Mouse (Mus musculus) frontal cortex, postnatal 36 days (tissue): ENCODE measurements at regions not wholly inside any gene's neighbourhood (a gene's known extent, or its start where the extent isn't known, plus 50 kb on each side); places are given as distances from the start of the nearest gene placed in this dataset.

Experiments
- DNase-seq, 2 experiments: peaks; one replicate each; pipeline ENCODE4 v3.0.0; 2022; ENCODE audit warnings: low spot score in 2 of 2

DNA sequence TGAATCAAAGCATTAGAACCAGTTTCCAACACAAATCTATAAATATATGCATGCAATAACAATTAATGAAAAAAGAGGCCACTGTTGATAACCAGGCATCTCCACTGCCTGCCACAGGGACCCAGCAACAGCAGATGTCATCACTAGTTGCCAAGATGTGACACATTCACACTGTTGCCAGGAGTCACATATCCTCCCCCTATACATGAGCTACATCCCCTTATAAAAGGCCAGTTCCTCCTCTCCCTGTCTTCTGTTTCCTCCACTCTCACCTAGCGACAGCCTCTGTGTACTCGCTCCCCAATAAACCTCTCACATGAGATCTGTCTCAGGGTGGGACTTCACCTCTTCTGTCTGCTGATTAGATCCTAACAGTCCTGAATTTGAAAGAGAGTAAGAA, 211.4 kb downstream of the Mreg start:
- no peak for DNase-seq

DNA sequence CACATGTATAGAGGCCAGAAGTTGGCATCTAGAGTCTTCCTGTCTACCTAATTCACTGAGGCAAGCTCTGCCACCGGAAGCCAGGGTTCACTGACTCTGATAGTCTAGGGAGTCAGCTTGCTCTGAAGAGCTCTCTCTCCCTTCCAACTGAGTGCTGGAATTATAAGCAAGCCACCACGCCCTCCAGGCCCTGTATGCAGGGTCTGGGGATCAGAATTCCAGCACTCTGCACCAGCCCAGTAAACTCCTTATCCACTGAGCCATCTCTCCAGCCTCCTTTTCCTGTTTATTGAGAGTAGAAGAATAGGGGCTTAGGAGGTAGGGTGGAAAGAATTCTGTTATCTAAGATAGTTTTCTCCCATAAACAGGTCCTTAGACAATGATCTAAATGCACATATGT, 215.3 kb downstream of the Mreg start:
- no peak for DNase-seq

DNA sequence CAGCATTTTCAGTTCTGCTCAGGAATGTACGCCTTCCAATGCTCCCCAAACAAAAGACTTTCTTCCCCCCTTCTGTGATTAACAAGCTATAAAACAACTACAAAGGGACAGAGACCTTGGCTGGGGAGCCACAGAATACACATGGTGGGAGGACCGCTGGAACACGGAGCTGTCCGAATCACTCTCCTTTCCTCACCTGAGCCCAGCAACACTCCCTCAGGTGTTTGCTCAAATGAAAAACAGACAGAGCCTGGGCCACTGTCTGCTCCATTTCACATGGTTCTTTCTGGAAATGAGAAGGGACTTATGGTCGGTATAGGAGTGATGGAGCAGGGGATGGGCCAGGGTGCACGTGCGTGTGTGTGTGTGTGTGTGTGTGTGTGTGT, 215.9 kb downstream of the Mreg start:
- no peak for DNase-seq

DNA sequence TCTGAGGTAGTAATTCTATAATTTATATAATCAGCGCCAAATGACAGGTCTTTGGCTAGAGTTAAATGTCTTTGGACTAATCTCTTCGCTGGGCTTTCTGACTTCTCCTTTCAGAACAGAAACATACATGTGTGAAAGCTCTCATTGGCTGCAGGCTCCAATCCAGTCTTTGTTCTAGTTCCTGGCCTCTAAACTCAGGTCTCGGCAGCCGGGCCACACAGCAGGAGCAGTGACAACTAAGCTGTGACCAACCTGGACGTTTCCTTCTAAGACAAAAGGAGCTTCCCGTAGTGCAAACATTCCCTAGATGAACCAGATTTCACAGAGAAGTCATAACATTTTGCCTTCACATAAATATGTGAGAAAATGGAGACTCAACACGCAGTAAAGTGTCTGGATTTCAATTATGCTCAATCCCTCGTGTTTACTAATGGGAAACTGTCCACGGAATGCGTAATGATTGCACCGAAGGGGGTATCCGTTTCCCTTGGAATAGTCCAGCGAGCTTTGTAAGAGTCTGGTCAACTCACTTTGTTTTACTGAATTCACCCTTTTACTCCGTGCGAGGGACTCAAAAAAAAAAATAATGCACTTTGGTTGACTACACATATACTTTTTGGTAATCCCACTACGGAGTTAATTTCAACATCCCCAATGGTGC, 216.4 kb downstream of the Mreg start:
- DNase-seq, result no peak

DNA sequence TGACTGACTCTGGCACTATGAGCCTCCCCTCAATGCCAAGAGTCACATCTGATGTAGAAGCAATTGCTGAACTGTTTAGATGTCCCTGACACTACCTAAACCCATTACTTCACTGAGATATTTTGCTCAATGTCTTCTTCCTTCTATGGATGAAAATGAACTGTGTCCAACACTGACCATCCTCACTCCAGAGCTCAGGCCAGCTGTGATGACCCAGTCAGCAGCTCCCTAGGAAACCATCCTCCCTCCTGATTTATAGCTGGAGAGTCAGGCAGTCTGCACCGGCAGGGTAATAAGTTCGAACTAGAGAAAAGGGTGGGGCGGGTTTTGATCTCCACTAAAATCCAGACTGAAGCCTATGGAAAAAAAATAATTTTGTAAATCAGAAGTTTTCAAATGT, 221.2 kb downstream of the Mreg start:
- no peak for DNase-seq

DNA sequence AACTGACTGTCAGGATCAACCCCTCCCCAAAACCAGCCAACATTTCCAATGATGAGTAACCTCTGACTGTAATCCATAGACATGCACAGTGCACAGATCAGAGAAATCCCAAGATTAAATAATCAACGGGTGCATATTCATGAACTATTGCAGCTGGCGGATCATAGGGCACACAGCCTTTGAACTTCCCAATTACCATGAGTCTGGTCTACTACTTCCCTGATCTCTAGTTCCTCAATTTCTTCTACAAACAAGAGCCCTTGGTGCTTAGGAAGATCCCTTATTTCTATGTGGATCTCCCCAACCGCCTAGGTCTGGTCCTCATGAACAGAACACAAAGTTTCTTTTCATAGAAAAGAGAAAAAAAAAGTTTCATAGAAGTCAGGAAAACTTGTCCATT, 224.0 kb downstream of the Mreg start:
- no peak for DNase-seq

DNA sequence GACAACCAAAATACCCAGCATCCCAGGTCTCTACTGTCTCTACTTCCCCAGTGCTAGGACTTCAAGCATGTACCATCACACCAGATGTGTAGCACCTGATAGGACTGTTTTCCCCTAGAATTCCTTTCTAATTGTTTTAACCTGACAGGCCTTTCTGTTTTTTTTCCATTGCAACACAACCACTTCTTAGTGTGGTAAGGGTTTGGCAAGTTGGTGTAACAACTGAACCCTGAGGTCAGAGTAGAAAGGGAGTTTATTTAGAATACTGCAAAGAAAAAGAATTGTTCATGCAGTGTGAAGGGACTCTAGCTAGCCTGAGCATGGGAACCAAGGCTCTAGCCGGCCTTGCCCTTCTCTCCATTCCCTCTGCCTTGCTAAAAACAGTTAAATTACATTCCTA, 226.1 kb downstream of the Mreg start:
- no peak for DNase-seq

DNA sequence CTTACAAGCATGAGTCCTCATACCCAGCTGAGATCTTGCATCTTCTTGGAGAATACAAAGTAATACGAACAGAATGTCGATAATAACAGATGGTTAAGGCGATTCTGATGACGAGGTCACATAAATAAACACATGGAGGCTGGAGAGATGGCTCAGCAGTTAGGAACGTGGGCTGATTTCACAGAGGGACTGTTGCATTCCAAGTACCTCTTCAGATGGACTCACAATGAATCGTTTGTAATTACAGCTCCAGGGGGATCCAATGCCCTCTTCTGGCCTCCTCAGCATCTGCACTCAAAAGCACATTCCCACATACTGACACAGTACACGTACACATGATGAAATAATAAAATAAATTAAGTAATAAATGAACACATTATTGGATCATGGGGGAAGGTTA, 228.3 kb downstream of the Mreg start:
- DNase-seq, result no peak

DNA sequence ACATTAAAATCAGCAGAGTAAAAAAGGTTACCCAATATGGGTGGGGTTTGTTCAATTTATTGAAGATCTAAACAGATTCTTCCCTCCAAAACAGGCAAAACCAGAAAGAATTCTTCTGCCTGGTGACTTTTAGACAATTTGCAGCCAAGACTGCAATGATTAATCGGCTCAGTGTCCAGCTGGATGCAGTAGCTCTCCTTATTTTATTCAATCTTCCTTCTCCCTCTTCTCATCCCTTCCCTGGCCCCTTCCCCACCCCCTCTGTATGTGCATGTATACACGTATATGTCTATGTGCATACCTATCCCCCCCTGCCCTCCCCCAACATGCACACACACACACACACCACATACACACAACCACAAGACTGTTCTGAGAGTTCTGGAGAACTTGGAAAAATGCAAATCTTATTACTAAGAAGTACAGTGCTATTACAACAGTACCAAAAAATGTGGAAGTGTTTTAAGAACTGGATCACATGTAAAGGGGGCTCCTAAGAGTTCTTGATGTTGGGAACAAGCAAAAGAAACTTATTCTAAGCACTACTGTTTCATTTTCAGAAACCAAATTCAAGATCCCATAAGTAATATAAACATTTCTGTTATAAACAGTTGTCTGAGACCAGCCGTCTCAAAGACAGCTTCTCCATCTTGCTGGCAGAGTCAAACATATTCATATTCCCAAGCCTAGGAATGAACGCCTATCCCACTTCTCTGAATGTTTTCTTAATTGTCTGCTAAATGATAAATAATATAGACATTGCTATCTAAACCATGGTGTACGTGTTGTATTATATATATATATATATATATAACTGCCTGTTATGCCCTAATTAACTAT, 229.5 kb downstream of the Mreg start:
- DNase-seq, result no peak

DNA sequence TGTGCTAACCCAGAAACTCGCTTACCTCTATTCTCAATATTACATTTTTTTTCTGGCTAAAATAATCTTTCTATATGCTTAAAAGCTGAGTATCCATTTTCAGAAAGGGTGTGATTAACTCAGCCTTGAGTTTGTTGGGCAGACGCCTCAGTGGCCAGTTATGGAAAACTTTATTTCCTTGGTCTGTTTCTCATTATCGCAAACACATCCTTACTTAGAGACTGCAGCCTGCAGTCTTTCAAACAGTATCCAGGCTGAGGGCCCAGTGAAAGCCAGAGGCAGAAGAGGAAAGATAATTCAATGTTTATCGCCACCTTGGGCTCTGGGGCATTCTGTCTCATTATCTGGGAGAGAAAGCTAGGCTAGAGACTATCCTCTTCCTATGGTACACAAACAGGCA, 231.5 kb downstream of the Mreg start:
- DNase-seq, result no peak

DNA sequence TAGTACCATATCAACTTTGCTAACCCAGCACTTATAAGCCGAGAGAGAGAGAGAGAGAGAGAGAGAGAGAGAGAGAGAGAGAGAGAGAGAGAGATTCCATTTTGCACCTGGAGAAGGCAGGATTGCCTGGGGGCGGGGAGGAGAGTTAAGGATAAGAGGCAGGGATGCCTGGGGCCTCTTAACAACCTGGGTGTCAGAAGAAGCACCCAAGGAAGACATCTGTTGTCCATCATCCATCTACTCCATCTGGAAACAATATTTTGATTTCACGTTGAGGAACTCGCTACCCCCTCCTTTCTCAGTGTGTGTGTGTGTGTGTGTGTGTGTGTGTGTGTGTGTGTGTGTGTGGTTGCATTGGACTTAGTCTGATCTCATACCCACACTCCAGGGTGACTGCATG, 232.8 kb downstream of the Mreg start:
- DNase-seq, result no peak

DNA sequence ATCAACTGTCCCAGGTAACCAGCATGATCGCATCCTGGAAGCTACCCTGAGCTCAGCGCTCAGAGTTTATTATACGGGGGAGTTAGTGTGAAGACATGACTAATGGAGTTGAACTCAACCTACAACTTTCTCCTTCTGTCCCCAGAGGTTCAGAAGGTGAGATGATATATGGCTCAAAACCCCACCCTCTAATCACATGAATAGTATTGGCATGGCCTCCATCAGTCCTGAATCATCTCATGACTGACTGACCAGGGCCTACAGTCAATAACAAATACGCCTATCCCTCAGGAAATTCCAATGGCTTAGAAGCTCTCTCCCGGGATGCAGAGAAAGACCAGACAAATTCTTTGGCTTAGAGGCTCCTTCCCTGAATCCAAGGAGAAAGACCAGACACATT, 234.7 kb downstream of the Mreg start:
- no peak for DNase-seq

DNA sequence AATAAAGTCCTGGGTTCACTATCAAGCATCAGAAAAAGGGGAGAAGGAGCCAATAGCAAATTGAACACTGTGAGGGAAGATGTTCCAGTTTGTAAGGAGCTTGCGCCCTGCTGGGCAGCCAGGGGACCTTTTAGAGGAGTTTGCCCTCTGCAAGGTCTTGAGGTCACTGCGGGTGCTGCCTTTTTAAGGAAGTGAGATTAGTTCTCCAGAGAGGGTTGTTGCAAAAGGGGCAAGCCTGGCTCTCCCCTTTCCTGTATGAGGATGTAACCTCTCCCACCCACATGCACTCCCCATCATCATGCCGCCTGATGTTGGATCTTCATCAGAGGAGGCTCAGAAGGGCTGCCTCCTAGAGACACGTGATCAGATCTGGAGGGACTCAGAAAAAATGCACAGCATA, 237.4 kb downstream of the Mreg start:
- DNase-seq, result no peak

DNA sequence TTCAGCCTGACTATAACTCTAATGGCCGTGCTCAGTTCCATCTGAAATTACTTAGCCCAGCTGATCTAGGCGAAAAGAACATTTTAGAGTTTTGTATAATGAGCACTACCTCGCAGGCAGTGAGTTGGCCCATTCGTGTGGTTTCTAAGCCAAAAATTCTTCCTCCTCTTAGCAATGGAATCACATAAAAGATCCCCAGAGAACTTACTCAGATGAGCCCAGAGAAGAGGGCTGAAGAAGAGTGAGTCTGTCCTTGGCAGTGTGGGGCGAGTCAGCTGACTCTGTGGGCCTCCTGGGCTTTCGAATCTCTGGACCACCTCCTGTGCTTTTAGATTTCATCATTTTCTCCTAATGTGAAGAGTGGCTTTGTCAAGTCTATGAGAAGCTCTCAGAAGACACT, 240.2 kb downstream of the Mreg start:
- peak; percentile 6 to 36 for DNase-seq

DNA sequence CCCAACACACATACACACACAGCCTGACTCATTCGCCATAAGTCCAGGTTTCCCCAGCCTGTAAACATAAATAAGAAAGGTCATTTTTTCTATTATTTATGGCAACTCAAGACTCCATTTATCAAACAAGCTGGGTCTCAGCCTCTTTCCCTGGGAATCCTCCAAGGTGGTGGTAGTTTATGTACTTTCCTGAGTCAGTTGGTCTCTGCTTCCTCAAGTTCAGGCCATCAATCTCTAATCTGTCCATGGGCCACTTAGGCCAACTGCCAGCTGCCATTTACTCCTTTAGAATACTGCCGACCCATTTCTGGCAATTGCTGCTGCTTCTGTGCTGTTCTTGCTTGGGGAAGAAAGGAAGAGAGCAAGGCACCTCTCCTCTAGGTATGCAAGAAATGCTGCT, 241.3 kb downstream of the Mreg start:
- DNase-seq, result no peak

DNA sequence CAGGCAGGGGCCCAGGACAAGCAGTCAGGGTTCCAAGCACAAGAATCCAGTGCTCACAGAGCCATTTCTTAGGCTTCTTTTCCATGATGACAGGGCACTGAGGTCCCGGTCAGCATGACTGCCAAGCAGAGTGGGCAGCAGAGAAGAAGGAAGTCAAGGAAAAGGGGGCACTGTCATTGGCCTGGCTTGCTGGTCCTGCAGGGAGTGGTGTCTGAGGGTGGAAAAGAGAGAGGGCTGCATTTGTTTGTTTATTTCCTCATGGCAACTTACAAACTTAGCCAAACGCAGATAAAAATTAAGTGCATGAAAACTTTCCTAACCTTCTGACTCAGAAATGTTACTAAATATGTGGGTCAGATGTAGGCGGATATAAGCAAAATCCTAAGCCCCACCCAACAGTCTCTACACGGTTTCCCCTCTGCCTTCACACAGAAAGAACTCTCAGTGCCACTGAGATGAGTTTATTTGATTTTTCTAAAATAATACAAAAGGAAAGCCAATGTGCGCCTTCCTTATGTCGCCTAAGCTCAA, 244.5 kb downstream of the Mreg start:
- DNase-seq, result no peak

DNA sequence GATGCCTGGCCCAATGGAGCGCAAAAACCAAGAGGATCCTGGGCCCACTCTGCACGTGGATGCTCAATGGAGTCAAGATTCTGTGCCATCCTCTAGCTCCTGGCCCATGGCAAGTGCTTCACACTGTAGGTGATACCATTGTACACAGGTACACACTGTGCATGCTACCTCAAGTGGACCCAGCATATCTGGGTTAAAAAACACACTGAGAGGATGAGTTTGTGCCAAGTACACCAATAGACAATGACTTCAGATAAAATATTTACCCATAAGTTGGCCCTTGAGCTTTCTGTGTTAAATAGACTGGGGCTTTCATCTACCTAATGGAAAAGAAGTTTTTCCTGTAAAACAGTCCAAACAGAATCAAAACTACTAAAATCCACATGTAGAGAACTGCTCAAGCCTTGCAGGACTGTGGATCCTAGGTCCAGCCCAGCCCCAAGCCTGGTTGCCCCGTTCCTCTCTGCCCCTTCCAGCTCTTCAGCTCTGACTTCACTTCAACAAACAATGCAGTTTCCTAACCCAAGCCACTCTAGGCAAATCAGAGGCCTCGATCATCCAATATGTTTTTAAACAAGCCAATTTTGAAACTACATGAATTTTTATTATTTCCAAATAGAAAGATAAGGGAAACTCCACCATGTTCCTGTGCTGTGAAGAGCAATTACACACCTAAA, 247.5 kb downstream of the Mreg start:
- DNase-seq, result no peak

DNA sequence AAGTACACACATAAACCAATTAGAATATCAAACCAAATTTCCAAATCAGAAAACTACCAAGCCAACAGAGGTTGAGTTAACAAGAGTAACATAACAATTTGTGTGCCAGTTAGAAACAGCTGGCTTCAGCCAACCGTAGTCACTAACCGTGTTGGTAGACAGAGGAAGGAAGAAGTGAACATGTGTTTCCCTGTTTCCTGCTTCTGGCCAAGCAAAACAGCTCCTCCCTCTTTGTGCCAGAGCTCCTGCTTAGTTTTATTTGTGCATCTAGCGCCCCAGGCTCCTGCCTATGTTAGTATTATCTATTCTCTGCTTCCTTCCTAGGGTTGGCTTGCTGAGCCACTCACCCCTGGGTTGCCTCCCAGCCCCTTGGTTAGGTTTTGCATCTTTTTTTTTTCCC, 255.2 kb downstream of the Mreg start:
- no peak for DNase-seq

DNA sequence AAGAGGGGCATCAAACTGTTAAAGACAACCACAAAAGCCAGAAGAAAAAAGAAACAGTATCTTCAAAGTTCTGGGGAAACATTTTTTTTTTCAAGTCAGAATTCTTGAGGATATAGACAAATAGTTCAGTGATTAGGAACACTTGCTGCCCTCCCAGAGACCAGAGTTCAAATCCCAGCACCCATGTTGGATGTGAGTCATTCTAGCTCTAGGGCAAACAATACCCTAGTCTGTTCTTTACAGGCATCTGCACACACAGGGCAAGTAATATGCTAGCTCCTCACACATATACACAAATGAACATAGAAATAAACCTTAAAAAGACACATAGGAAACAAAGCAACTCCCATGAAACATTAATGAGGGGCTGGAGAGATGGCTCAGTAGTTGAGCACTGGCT, 256.8 kb downstream of the Mreg start:
- no peak for DNase-seq

DNA sequence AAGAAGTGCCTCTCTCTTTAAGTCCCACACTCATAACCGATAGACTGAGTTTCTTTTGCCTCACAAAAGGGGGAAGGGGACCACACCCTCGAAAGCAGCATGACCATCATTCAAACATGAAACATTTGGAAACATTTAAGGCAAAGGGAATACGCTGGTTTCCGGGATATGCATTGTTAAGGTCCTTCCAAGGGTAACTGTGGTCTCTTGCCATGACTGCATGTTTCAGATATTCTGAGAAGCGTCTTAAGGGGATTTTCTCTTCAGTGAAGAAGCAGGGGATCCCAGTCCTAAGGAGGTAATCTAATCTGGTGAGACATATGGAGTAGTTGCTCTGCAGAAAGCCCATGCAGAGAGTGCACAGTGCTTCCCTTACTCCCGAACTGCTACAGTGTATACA, 258.8 kb downstream of the Mreg start:
- no peak for DNase-seq

DNA sequence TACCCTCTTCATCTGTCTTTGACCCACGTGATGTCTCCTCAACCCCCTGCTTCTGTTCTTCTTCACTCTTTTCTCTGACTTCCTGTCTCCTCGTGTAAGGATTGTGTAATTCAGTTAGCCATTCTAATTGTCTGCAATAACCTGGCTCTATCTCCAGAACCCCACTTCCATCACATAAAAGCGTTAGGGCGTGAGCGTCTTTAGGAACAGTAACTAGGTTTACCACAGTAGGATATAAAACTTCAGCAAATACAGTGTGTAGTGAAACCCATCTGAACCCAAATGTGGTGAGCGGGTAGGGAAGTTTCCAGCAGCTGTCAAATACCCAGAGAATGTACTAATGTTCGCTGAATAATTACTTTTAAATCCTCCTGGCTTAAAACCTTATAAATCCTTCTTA, 262.6 kb downstream of the Mreg start:
- no peak for DNase-seq

DNA sequence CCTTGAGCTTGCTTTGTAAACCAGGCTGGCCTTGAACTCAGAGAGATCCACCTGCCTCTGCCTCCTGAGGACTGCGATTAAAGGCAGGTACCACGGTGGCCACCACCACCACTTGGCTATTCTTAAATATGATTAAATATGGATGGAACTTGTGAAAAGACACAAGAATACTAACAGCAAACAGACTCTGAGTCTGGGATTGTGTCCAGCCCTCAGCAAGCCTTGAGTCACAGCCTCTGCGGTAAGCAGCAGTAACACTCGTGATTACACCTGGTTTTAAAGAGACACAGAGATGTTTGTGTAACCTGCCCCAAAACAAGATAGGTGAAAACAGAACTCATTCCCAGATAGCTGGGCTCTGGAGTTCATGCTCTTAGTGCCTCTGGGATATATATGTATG, 263.4 kb downstream of the Mreg start:
- no peak for DNase-seq

DNA sequence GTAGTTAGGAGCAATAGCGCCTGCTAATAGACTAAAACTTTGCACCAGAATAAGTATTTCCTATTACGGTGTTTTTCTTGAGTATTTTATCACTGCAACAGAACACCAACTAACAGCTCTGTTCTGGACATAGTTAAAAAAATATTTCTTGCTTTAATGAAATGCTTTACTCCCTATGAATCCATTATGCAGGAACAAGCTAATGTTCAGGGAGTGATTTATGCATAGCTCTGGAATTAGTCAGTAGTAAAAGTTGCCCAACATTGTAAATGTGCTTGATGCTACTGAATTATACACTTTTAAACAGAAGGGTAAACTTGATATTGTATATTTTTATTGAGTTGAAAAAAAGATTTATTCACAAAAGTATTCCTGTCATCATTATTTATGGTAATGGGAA, 264.6 kb downstream of the Mreg start:
- DNase-seq, result no peak
